Mouse (Mus musculus) lung, adult 2 months (tissue): ENCODE results near the gene Usp21.

ENCODE experiments used
- CTCF ChIP-seq: fragments of 200-500 bp; IDR thresholded peaks from 2 replicates; pipeline ENCODE4 v1.5.1; 2011; ENCODE audit warnings: mild to moderate bottlenecking, low read length, control low read depth; ENCODE audit not compliant: insufficient read depth
- POLR2A ChIP-seq: fragments of 200-500 bp; IDR thresholded peaks from 2 replicates; pipeline ENCODE4 v1.6.1; 2011; ENCODE audit warnings: low read depth, mild to moderate bottlenecking, control low read depth, low read length, borderline replicate concordance; ENCODE audit errors: extremely low read depth

GRCm38 (mm10) chr1:171283188-171284160 is 4.3 kb downstream of the Usp21 start:
- TF ChIP-seq POLR2A (no peak), CTCF (no peak)
